Mouse (Mus musculus) gastrocnemius, postnatal 10 days (tissue): ENCODE measurements at regions not wholly inside any gene's neighbourhood (a gene's known extent, or its start where the extent isn't known, plus 50 kb on each side); places are given as distances from the start of the nearest gene placed in this dataset.

Source experiments
- DNase-seq: peaks from one replicate; pipeline ENCODE4 v3.0.0; 2021; ENCODE audit warnings: mixed read lengths

GRCm38 (mm10) chrX:58620403-58620802 is 288.8 kb upstream of the 4930550L24Rik start:
- DNase-seq: peak; percentile 4
